Mouse (Mus musculus) stomach, embryonic 15.5 days (tissue): ENCODE measurements around the gene Efcab2. TPM values are rescaled to one million over a fixed set of nuclear protein-coding genes. Genes with fewer than 3 reads are reported as not detected.

Source experiments
- ATAC-seq: fragments of 200-750 bp; cut with Nextera tagmentation; 2 replicates; pipeline ENCODE4 v1.8.0; 2017; ENCODE audit warnings: low read depth, moderate number of reproducible peaks, moderate TSS enrichment; ENCODE audit not compliant: insufficient read depth, low FRiP score
- H3K27ac ChIP-seq: fragments of 300-500 bp; sonication (generic); 2 replicates; pipeline ENCODE4 v1.5.1; 2015; ENCODE audit warnings: mild to moderate bottlenecking, inconsistent platforms
- H3K27me3 ChIP-seq: fragments of 300-500 bp; sonication (generic); replicated peaks from 2 replicates; pipeline ENCODE4 v1.6.1; 2015; ENCODE audit warnings: inconsistent platforms
- H3K36me3 ChIP-seq: fragments of 300-500 bp; sonication (generic); 2 replicates; pipeline ENCODE4 v1.6.1; 2015; ENCODE audit warnings: inconsistent platforms
- H3K4me1 ChIP-seq: fragments of 300-500 bp; sonication (generic); 2 replicates; pipeline ENCODE4 v1.6.1; 2015; ENCODE audit warnings: inconsistent platforms
- H3K4me2 ChIP-seq: fragments of 300-500 bp; sonication (generic); 2 replicates; pipeline ENCODE4 v1.6.1; 2015; ENCODE audit warnings: mild to moderate bottlenecking, inconsistent platforms
- H3K4me3 ChIP-seq: fragments of 300-500 bp; sonication (generic); replicated peaks from 2 replicates; pipeline ENCODE4 v1.5.1; 2015; ENCODE audit warnings: inconsistent platforms
- H3K9ac ChIP-seq: fragments of 300-500 bp; sonication (generic); 2 replicates; pipeline ENCODE4 v1.6.1; 2015; ENCODE audit warnings: inconsistent platforms
- H3K9me3 ChIP-seq: fragments of 300-500 bp; sonication (generic); 2 replicates; pipeline ENCODE4 v1.6.1; 2016; ENCODE audit warnings: inconsistent platforms
- WGBS: fragments of 180-500 bp; shearing (Covaris S2); methylation state at CpG from one replicate; pipeline ENCODE4 v1.1.7; 2015; 5-methylcytosine and 5-hydroxymethylcytosine counted together
- polyA plus RNA-seq: library from polyadenylated mRNA; unstranded; fragments of >200 nt; fragmentation: Nextera tagmentation; extraction: Ambion mirVana; gene quantifications from 2 replicates; pipeline ENCODE4 v1.2.1, GENCODE M21; 2015

Efcab2 gene
- polyA plus RNA-seq, 1 experiment from 2014 or later = 6.3 TPM

DNA sequence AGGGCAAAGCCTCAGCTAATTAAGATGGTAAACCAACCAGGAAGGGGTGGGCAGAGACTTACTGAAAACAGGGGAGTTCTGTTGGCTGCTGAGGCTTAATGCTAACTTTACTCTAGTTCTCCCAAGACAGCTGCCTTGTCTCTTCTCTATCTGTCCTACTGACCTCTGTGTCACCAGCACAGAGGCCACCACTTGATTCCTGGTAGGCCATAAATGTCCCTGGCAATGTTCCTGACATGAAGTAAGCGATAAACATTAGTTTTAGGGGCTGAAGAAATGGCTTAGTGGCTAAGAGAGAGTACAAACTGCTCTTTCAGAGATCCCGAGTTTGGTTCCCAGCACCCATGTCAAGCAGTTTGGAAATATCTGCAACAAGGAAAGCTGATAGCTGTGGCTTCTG is 29.0 kb upstream of the Efcab2 start:
- Histone ChIP-seq H3K27me3 (no peaks in the 10 kb centered on the region), H3K4me1 (no peaks in the 10 kb centered on the region), H3K4me2 (no peak overlapping the region), H3K36me3 (no peaks in the 10 kb centered on the region), H3K9me3 (no peaks in the 10 kb centered on the region), H3K4me3 (no peak overlapping the region), H3K27ac (no peak overlapping the region), H3K9ac (no peak overlapping the region)
- ATAC-seq = no peak
- 71% methylated on average over 2 of the region's 2 CpGs for WGBS

GRCm38 (mm10) chr1:178378115-178378514 is 27.8 kb upstream of the Efcab2 start:
- Histone ChIP-seq H3K27ac (no peak overlapping the region), H3K36me3 (no peaks in the 10 kb centered on the region), H3K9me3 (no peaks in the 10 kb centered on the region), H3K9ac (no peak overlapping the region), H3K4me1 (no peaks in the 10 kb centered on the region), H3K4me3 (no peak overlapping the region), H3K4me2 (no peak overlapping the region), H3K27me3 (no peaks in the 10 kb centered on the region)
- no peak for ATAC-seq
- 76% methylated on average over 3 of the region's 3 CpGs for whole genome bisulfite sequencing

DNA sequence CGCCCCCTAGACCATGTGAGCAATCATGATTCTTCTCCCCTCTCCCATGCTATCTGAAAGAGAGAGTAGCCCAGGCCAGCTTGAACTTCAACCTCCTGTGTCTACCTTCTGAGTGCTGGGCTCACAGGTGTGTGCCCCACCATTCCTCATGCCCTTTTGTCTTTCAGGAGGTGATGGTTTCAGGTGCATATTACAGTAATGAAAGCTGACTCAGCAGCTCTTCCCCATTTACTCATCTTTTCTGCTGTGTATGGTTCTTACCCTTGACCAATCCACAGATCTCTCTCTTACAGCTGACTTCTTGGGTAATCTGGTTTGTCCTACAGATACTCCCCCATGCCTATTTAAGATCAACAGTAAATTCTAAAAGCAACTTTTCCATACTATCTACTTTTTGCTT is 26.7 kb upstream of the Efcab2 start:
- no peak overlapping the region for H3K27ac ChIP-seq
- H3K9me3 ChIP-seq = no peaks in the 10 kb centered on the region
- 76% methylated on average over 1 of the region's 1 CpGs for WGBS
- H3K4me2 ChIP-seq = no peak overlapping the region
- ATAC-seq = no peak
- H3K9ac ChIP-seq = no peak overlapping the region
- H3K4me1 ChIP-seq = no peaks in the 10 kb centered on the region
- H3K36me3 ChIP-seq = no peaks in the 10 kb centered on the region
- no peaks in the 10 kb centered on the region for H3K27me3 ChIP-seq
- H3K4me3 ChIP-seq = no peak overlapping the region

- H3K4me1 ChIP-seq = no peaks in the 10 kb centered on the region
- H3K4me3 ChIP-seq = no peak overlapping the region
- no peak for ATAC-seq
- no peaks in the 10 kb centered on the region for H3K36me3 ChIP-seq
- no peaks in the 10 kb centered on the region for H3K27me3 ChIP-seq
- no peaks in the 10 kb centered on the region for H3K9me3 ChIP-seq
- no peak overlapping the region for H3K9ac ChIP-seq
- H3K27ac ChIP-seq = no peak overlapping the region
- no peak overlapping the region for H3K4me2 ChIP-seq
Observed at GRCm38 (mm10) chr1:178382165-178382564, 23.7 kb upstream of the Efcab2 start.

- H3K4me2 ChIP-seq = no peak overlapping the region
- 80% methylated on average over 4 of the region's 4 CpGs for WGBS
- H3K27ac ChIP-seq = no peak overlapping the region
- no peak overlapping the region for H3K9ac ChIP-seq
- no peaks in the 10 kb centered on the region for H3K4me1 ChIP-seq
- H3K9me3 ChIP-seq = no peaks in the 10 kb centered on the region
- H3K36me3 ChIP-seq = no peaks in the 10 kb centered on the region
- H3K4me3 ChIP-seq = no peak overlapping the region
- ATAC-seq = no peak
- H3K27me3 ChIP-seq = no peaks in the 10 kb centered on the region
Observed at GRCm38 (mm10) chr1:178388802-178389201, 17.1 kb upstream of the Efcab2 start.

DNA sequence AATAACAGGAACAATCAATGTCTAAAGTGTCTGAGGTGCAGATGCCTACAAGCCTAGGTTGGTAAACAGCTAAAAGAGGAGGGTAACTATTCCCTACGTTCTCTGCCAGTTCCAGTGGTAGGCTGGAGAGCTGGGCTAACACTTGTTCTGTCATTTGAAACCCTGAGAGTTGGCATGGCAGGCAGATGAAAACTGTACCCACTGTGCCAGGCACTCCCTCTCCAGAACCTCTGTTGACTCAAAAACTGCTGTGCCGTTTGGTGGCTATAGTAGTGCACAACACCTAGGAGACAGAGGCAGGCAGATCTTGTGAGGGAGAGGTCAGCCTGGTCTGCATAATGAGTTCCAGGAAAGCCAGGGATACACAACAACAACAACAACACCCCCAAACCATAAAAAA is 16.5 kb upstream of the Efcab2 start:
- no peak overlapping the region for H3K4me3 ChIP-seq
- H3K4me1 ChIP-seq = no peaks in the 10 kb centered on the region
- H3K27me3 ChIP-seq = no peaks in the 10 kb centered on the region
- 80% methylated on average over 2 of the region's 2 CpGs for WGBS
- no peaks in the 10 kb centered on the region for H3K9me3 ChIP-seq
- H3K9ac ChIP-seq = no peak overlapping the region
- no peak for ATAC-seq
- H3K4me2 ChIP-seq = no peak overlapping the region
- H3K36me3 ChIP-seq = no peaks in the 10 kb centered on the region
- no peak overlapping the region for H3K27ac ChIP-seq

- Histone ChIP-seq H3K9me3 (no peaks in the 10 kb centered on the region), H3K36me3 (no peaks in the 10 kb centered on the region), H3K9ac (no peak overlapping the region), H3K4me3 (no peak overlapping the region), H3K4me1 (no peaks in the 10 kb centered on the region), H3K27ac (no peak overlapping the region), H3K4me2 (no peak overlapping the region), H3K27me3 (no peaks in the 10 kb centered on the region)
- no peak for ATAC-seq
- 69% methylated on average over 5 of the region's 5 CpGs for WGBS
Observed at GRCm38 (mm10) chr1:178392970-178393369, 12.9 kb upstream of the Efcab2 start.

DNA sequence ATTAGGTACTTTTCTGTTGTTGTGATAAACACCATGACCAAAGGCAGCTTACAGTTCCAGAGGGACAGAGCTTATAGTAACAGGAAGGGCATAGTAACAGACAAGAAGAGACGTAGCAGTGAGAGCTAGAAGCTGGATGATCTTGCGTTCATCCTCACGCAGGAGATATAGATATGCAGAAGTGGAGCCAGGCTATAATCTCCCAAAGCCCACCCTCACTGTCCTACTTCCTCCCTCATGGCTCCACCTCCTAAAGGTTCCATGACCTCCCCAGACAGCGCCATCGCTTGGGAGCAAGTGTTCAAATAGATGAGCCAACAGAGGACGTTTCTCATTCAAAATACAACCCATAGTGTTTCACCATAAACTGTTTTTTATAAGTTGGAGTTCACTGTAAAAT is 10.8 kb upstream of the Efcab2 start:
- Histone ChIP-seq H3K27ac (no peak overlapping the region), H3K9ac (no peak overlapping the region), H3K27me3 (no peaks in the 10 kb centered on the region), H3K4me2 (no peak overlapping the region), H3K9me3 (no peaks in the 10 kb centered on the region), H3K4me3 (no peak overlapping the region), H3K4me1 (no peaks in the 10 kb centered on the region), H3K36me3 (no peaks in the 10 kb centered on the region)
- no peak for ATAC-seq
- 83% methylated on average over 6 of the region's 6 CpGs for WGBS

DNA sequence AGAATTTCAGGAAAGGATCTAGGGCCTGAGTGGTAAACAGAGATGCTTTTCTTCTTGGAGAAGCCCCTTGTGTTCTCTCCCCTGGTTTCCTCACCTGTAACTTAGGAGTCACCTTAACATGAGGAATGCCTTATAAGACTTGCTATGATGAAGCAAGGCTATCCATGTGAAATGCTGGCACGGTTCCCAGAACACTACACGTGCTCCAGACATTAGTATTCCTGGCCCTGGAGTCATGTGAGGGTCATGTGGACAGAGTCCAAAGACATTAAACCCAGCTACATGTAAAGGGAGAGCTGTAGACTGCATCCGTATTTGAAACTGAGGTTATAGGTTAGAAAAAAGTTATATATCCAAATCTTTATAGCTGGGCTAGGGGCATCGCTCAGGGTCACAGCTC is 9.5 kb upstream of the Efcab2 start:
- Histone ChIP-seq H3K36me3 (no peaks in the 10 kb centered on the region), H3K9me3 (no peaks in the 10 kb centered on the region), H3K27me3 (no peaks in the 10 kb centered on the region), H3K27ac (no peak overlapping the region), H3K4me2 (no peak overlapping the region), H3K4me3 (no peak overlapping the region), H3K9ac (no peak overlapping the region), H3K4me1 (no peaks in the 10 kb centered on the region)
- peak; percentile 56; the same call in 1 of the 2 replicates for ATAC-seq
- WGBS = 53% methylated on average over 4 of the region's 4 CpGs

- H3K27ac ChIP-seq = no peak overlapping the region
- no peaks in the 10 kb centered on the region for H3K27me3 ChIP-seq
- ATAC-seq = no peak
- H3K36me3 ChIP-seq = no peaks in the 10 kb centered on the region
- H3K4me2 ChIP-seq = no peak overlapping the region
- H3K4me3 ChIP-seq = no peak overlapping the region
- H3K9me3 ChIP-seq = no peaks in the 10 kb centered on the region
- no peak overlapping the region for H3K9ac ChIP-seq
- WGBS = 84% methylated on average over 6 of the region's 6 CpGs
- no peaks in the 10 kb centered on the region for H3K4me1 ChIP-seq
Observed at GRCm38 (mm10) chr1:178399879-178400278, 6.0 kb upstream of the Efcab2 start.

GRCm38 (mm10) chr1:178400652-178401051 is 5.2 kb upstream of the Efcab2 start:
- Histone ChIP-seq H3K9ac (no peak overlapping the region), H3K4me2 (no peak overlapping the region), H3K36me3 (no peaks in the 10 kb centered on the region), H3K27me3 (no peaks in the 10 kb centered on the region), H3K4me3 (no peak overlapping the region), H3K27ac (no peak overlapping the region), H3K9me3 (no peaks in the 10 kb centered on the region), H3K4me1 (no peaks in the 10 kb centered on the region)
- 55% methylated on average over 7 of the region's 7 CpGs for WGBS
- no peak for ATAC-seq

GRCm38 (mm10) chr1:178401960-178402359 is 3.9 kb upstream of the Efcab2 start:
- no peaks in the 10 kb centered on the region for H3K9me3 ChIP-seq
- H3K27me3 ChIP-seq = no peaks in the 10 kb centered on the region
- no peak overlapping the region for H3K4me3 ChIP-seq
- H3K9ac ChIP-seq = no peak overlapping the region
- no peaks in the 10 kb centered on the region for H3K4me1 ChIP-seq
- no peak overlapping the region for H3K4me2 ChIP-seq
- H3K27ac ChIP-seq = no peak overlapping the region
- no peak for ATAC-seq
- WGBS = 82% methylated on average over 6 of the region's 6 CpGs
- no peaks in the 10 kb centered on the region for H3K36me3 ChIP-seq

DNA sequence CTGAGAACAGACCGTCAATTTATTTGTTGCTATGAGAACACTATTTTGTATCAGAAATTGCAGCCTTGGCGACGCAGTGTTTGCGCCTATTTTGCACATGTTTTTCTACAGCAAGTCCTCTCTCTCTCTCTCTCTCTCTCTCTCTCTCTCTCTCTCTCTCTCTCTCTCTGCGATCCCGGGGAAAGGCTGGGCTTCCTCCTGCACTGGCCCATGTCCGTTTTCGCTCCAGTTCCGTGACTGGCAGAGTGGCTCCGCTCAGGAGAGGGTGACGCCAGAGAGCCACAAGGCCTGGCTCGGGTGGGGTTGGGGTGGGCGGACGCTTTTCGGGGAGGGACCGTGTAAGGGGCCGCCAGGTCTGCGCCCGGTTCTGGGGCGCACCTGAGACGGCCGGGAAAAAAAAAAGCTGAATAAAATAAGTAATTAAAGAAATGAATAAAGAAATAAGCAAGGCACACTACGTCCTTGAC is 407 bp upstream of the Efcab2 start:
- H3K27me3 ChIP-seq = no peaks in the 10 kb centered on the region
- peak overlapping the region; percentile 96 for H3K9ac ChIP-seq
- H3K4me1 ChIP-seq = no peaks in the 10 kb centered on the region
- peak overlapping the region; percentile 100 for H3K27ac ChIP-seq
- peak overlapping the region; percentile 60 for H3K4me2 ChIP-seq
- H3K36me3 ChIP-seq = no peaks in the 10 kb centered on the region
- WGBS = under 1% methylated on average over 23 of the region's 23 CpGs
- peak; percentile 88 for ATAC-seq
- no peaks in the 10 kb centered on the region for H3K9me3 ChIP-seq
- peak overlapping the region; percentile 78 for H3K4me3 ChIP-seq
